Mouse (Mus musculus): ENCODE measurements at regions not wholly inside any gene's neighbourhood (a gene's known extent, or its start where the extent isn't known, plus 50 kb on each side); places are given as distances from the start of the nearest gene placed in this dataset.

- CTCF ChIA-PET = interaction anchor here in 3 of 4 experiments (0.5 to 2.9 kb wide), 10 partner anchors 10 to 606 kb away, joined by 3 to 13 read pairs (median 5); no protein-coding TSS in a partner anchor
- POLR2A ChIA-PET = interaction anchor here in 3 of 4 experiments (0.5 to 5.8 kb wide), 36 partner anchors 8 to 497 kb away, joined by 3 to 59 read pairs (median 5); partner anchors contain the start of gene Dlg1 (in 2 of the 3)
Measured at GRCm38 (mm10) chr16:31508981-31509380, 86.9 kb downstream of the Bdh1 start.

DNA sequence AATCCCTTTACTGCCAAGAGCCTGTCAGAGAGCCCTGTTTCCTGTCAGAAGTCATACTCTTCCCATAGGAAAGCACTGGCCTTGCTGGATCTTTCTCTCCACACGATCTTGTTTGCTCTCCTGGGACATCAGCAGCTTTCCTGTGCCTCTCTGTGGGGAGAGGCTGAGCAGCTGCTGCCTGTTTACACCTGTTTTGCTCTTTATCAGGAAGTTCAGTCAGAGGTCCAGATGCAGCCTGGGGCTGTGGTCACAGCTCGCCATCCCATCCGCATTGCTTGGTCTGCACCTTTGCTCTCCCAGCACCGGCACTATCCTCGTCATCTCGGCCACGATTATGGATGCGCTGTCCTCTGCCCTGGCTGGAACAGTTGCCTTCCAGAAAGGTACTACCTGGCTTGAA lies 88.0 kb downstream of the Bdh1 start:
- ChIA-PET POLR2A (interaction anchor here (0.6 to 5.1 kb wide), 7 partner anchors 12 to 434 kb away, joined by 4 to 51 read pairs (median 5); no protein-coding TSS in a partner anchor), CTCF (interaction anchor here in 2 of 4 experiments (1.5 to 2.1 kb wide), 2 partner anchors 21 to 52 kb away, joined by 3 to 6 read pairs; no protein-coding TSS in a partner anchor)

DNA sequence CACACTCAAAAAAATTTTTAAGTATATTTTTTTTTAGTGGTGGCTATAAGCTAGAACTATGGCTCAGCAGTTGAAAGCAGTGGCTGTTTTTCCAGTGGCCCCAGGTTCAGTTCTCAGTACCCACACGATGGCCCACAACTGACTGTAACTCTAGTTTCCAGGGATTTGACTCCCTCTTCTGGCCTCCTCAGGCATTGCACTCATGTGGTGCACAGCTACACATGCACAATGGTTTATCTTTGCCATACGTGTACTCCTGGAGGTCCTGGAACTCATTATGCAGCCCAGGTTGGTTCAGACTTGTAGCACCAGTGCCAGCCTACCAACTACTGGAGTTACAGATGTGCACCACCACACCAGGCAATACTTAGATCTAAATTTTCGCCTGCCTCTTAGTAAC lies 96.7 kb downstream of the Bdh1 start:
- ChIA-PET CTCF (interaction anchor here in 3 of 4 experiments (0.6 to 1.1 kb wide), 7 partner anchors 10 to 505 kb away, joined by 3 to 5 read pairs (median 3); no protein-coding TSS in a partner anchor), POLR2A (interaction anchor here in 2 of 4 experiments (1.2 to 1.4 kb wide), 2 partner anchors 10 kb away, joined by 3 to 4 read pairs; no protein-coding TSS in a partner anchor)

DNA sequence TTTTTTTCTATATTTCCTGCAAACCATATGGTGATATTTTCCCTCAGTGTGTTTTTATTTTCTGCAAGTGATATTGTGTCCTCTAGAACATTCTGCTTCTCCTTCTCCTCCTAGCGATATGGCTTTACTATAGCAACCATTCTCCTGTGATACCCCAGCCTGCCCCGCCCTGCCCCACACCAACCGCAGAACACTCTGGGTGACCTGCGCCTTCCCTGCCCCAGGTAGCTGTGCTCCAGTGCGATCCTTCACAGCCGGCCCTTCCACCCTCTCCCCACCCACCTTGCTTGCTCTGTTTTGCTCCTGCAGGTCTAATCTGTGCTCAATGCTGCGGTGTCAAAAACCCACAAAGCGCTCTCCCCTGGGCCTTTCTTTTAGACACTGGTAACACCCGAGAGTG lies 98.0 kb downstream of the Bdh1 start:
- CTCF ChIA-PET = interaction anchor here in 1 of 4 experiments (0.9 to 1.5 kb wide), 2 partner anchors 26 to 185 kb away, joined by 3 read pairs; no protein-coding TSS in a partner anchor
- POLR2A ChIA-PET = interaction anchor here in 2 of 4 experiments (1.1 to 6.5 kb wide), 4 partner anchors 11 to 26 kb away, joined by 4 to 33 read pairs (median 6); no protein-coding TSS in a partner anchor

DNA sequence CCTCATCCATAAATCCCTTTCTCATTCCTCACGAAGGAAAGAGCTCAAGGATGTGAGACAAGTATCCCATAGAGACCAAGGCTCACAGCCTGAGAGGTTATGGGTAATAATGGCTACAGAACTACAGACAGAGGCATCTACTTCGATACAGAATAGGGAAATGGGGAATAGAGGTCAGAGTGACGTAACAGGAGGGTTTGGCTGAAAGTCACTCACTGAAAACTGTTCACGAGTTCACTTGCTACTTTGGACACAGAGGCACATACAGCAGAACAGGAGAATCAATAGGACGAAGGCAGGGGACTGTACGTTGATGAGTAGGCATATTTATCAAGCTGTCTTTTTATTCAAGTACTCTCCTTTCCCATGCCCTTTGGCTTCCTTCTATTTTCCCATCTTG lies 99.7 kb downstream of the Bdh1 start:
- ChIA-PET POLR2A (interaction anchor here in 2 of 4 experiments (0.6 to 6.5 kb wide), 5 partner anchors 13 to 97 kb away, joined by 3 to 33 read pairs (median 4); no protein-coding TSS in a partner anchor), CTCF (interaction anchor here in 2 of 4 experiments (0.6 to 1.5 kb wide), 2 partner anchors 183 to 323 kb away, joined by 3 to 6 read pairs; no protein-coding TSS in a partner anchor)

DNA sequence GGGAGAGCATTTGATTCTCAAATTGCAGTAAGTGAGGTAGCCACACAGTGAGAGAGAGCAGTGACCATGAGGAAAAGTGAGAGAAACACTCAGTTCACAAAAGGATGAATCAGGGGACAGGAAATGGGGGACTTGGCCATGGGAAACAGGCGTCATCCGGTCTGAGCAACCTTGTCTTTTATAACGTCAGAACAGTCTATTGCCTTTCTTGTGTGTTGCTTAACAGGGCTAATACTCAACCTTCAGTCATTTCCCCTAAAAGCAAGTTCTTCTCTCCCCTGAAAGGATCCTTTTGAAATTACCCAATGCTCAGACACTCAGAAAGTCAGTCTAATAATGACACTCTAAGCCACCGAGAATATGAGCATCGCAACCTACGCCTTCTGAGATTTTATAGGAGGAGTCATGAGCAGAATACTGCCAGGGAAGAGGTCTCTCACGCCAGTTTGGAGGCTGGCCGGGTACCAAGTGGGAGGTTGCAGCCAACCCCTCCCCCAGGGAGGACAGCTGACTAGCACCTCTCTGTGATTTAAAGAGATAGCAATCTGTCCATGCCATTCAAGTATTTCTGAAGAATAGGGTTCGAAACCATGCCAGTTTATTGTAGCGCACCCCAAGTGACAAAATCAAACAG lies 104.7 kb downstream of the Bdh1 start:
- ChIA-PET POLR2A (no interaction called here), CTCF (no interaction called here)

DNA sequence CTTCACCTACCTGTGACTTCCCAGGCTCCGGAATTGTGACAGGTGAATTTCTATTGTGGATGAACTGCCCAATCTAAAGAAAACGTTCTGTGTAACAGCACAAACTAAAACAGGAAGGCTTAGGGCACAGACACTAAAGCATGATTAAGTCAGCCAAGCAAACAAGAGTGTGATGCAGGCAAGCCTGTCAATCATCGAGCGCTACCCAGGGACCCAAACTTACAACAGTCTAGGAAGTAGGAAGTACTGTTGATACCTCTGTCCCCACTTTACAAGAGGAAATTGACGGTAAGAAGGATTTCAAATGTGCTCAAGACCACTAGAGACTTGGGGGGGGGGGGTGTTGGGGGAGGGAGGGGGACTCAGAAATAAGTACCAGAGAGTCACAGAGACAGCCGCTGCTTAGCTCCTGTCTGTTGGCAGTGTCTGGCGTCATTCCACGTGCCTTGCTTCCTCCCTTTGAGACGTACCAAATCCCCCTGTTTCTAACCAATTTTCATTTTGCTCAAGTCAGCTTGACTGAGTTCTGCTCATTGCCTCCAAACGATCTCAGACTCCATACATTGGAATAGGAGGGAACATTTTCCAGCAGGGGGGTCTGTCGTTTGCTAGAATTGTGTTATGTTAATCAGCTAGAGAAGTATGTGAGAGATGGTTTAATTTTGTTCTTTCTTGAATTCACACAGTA lies 106.7 kb downstream of the Bdh1 start:
- CTCF ChIA-PET = interaction anchor here in 2 of 4 experiments (1.0 to 1.1 kb wide), 2 partner anchors 11 to 71 kb away, joined by 3 read pairs; no protein-coding TSS in a partner anchor
- POLR2A ChIA-PET = interaction anchor here in 2 of 4 experiments (0.5 to 1.4 kb wide), 6 partner anchors 15 to 1711 kb away, joined by 3 to 7 read pairs (median 4); no protein-coding TSS in a partner anchor

DNA sequence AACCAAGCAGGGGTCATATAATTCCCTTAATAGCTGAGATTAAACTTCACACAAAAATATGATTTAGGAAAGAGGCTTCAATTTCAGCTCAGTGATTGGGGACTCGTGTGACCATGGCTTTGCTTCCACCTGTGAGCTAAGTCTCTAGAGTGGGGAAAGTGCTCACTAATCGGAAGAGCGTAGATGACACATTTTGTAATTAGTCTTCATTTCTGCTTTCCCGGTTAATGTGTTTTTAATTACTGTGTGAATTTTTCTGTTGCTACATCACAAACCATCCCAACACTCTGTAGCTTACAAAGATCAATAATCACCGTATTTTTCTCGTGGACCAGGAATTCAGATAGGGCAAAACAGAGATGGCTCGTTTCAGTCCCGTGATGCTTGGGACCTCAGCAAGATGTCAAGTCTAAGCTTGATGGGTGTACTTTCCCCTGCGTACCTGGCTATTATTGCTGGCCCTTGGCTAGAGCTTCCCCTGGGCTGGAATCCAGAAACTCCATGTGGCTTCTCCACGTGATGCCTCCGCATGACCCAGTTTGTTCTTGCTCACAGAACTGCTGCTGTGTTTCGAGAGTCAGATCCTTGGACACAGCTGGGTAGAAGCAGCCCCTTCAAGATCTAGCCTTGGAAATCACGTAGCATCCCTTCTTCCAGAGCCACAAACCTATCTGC lies 107.3 kb downstream of the Bdh1 start:
- ChIA-PET CTCF (interaction anchor here in 2 of 4 experiments (1.0 to 1.1 kb wide), 2 partner anchors 10 to 71 kb away, joined by 3 read pairs; no protein-coding TSS in a partner anchor), POLR2A (interaction anchor here in 2 of 4 experiments (0.5 to 1.4 kb wide), 5 partner anchors 15 to 1712 kb away, joined by 3 to 7 read pairs (median 3); no protein-coding TSS in a partner anchor)

- POLR2A ChIA-PET = interaction anchor here in 2 of 4 experiments (1.1 to 1.4 kb wide), 2 partner anchors 23 to 134 kb away, joined by 3 to 5 read pairs; no protein-coding TSS in a partner anchor
- CTCF ChIA-PET = interaction anchor here in 1 of 4 experiments (1.0 kb wide), 1 partner anchor 10 kb away, joined by 3 read pairs; no protein-coding TSS in a partner anchor
Measured at GRCm38 (mm10) chr16:31530090-31530489, 108.0 kb downstream of the Bdh1 start.

DNA sequence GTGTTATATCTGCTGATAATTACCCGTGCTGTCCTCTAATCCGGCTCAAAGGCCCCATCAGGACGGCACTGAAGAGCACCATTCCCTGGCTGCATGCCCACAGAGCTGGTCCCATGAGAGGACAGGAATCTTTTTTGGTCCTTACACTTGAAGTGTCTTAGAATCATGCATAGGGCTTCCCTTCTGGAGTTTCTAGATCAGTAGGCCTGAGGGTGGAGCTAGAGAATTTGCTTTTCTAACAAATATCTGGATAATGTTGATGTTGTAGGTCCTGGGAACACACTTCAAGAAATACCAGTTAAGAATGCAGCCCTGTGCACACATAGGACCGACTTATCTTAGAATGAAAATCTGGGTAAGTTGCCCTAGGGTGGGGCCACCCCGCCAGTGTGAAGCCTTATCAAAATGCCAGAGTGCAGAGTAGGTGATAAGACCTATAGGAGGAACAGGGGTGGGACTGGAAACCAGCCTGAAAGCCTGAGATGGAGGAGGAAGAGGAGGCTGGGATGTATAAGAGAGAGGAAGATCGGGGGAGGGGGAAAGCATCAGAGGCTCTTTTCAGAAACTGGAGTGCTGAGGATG lies 111.2 kb downstream of the Bdh1 start:
- CTCF ChIA-PET = no interaction called here
- POLR2A ChIA-PET = no interaction called here

- ChIA-PET CTCF (no interaction called here), POLR2A (interaction anchor here in 2 of 4 experiments (0.6 to 1.3 kb wide), 3 partner anchors 10 to 96 kb away, joined by 3 to 6 read pairs (median 4); no protein-coding TSS in a partner anchor)
Measured at GRCm38 (mm10) chr16:31534923-31535523, 112.9 kb downstream of the Bdh1 start.

DNA sequence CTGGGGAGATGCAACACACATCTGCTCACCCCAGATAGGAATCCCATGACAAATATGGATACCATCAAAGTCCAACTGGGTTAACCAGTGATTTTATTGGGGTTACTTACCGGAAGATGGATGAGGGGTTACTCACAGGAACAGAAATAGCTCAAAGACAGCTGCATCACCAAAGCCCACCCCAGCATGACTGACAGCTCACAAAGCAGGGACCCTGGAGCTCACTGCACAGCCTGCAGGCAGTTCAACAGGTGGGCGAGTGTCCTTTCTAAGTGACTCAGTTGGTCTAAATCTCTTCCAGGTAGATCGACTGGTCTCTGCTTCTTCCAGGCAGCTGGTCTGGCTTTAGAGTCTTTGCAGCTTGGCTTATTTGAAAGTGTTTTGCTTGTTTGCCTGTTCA lies 114.2 kb downstream of the Bdh1 start:
- CTCF ChIA-PET = interaction anchor here in 1 of 4 experiments (0.6 kb wide), 1 partner anchor 83 kb away, joined by 3 read pairs; no protein-coding TSS in a partner anchor
- POLR2A ChIA-PET = interaction anchor here in 1 of 4 experiments (0.6 to 1.4 kb wide), 2 partner anchors 10 to 237 kb away, joined by 3 read pairs; no protein-coding TSS in a partner anchor

DNA sequence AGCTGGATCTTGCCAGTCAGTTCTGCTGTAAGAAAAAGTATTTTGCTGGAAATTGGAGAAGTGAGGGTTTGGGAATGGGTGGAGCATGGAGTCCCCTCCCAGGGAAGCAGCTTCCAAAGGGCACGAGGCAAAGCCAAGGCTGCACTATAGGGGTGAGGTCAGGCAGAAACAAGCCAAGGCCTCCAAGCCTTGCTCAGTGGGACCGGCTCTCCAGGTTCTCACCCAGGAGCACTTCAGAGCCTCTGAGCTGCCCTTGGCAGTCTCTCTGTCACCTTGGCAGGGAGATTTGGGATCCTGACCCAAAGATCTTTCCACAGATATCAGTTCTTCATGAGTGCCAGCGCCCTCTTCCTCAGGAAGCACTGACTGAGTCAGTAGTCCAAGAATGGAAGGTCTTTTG lies 116.5 kb downstream of the Bdh1 start:
- ChIA-PET POLR2A (no interaction called here), CTCF (interaction anchor here in 1 of 4 experiments (0.7 kb wide), 1 partner anchor 103 kb away, joined by 3 read pairs; no protein-coding TSS in a partner anchor)

DNA sequence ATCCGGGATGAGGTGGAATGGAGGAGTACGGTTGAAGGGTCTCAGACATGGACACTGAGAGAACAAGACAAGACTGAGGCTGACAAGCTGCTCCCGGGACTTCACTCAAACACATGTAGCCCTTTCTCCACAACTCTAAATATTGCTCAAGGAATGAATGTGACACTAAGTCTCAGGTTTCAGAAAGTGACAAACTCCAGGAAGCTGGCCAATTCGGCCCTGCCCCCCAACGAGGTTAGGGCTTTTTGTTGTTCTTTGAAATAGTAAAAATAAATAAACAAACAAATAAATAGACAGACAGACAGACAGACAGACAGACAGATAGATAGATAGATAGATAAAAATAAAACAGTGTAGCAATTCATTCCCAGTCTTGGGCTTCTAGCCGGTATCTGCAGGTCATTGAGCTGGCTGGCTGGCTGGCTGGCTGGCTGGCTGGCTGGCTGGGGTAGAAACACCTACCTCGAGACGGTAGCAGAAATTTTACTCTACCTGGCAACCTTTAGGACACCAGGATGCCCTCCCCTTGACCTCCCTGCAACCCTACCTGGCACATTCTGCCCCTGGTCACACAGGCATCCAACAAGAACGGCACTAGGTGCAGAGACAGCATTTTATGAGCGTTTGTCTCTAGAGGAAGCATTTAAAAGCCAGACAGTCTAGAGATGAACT lies 119.6 kb upstream of the Dlg1 start:
- POLR2A ChIA-PET = no interaction called here
- CTCF ChIA-PET = no interaction called here

DNA sequence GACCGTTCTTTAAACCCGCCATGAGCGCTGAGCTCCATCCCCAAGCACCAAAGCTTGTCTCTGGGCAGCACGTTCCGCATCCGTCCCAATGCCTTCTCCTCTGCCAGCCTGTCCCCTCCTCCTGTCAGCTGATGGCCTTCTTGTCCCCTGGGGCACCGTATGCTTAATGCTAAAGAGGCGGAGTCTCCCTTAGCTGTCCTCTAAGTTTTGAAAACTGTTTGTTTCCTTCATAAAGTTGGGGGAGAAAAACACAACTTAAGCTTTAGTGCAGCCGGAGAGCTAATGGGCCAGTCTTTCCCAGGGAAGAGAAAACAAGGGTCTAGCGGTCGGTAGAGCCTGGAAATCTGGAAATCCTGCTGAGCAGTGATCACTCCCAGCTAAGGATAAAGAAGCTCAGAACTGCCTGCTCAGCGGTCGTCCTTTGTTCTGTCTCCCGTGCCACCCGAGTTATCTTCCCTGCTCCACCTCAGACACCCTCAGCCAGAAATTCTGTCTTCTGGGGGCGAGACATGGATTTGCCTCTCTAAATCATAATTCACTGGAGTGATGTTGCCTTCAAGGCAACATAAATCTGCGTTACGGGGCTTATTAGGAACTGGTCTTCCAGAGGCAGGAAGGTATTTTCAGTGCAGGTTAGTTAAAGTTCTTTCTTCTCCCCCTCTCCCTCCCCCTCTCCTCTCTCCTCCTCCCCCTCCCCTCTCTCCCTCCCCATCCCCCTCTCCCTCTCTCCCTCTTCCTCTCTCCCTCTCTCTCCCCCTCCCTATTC lies 117.0 kb upstream of the Dlg1 start:
- POLR2A ChIA-PET = interaction anchor here (0.6 to 3.5 kb wide), 18 partner anchors 9 to 702 kb away, joined by 3 to 19 read pairs (median 4); partner anchors contain the start of genes Dlg1 (in 3 of the 4) and Senp5 (in 1 of the 4)
- CTCF ChIA-PET = interaction anchor here in 2 of 4 experiments (0.7 to 1.1 kb wide), 3 partner anchors 43 to 88 kb away, joined by 3 to 4 read pairs (median 3); no protein-coding TSS in a partner anchor

DNA sequence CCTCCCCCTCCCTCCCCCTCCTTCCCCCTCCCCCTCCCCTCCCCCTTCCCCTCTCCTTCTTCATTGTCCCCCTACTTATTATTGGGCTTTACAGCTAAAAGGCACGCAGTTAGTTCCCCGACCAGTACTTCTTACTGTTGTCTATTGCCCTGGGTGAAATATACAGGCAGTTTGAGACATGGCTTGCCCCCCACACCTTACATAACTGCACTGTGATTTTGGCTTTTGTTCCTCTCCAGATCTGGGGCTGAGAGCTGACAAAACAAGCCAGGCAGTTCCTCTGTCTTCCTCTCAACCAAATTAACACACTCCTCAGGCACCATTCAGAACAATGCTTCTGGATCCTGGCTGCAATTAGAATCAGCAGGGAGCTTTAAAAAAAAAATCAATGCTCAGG lies 116.4 kb upstream of the Dlg1 start:
- POLR2A ChIA-PET = interaction anchor here (0.6 to 3.5 kb wide), 8 partner anchors 11 to 394 kb away, joined by 3 to 19 read pairs (median 4); partner anchors contain the start of gene Dlg1 (in 1 of the 4)
- CTCF ChIA-PET = interaction anchor here in 1 of 4 experiments (0.7 to 1.1 kb wide), 2 partner anchors 43 to 89 kb away, joined by 3 to 4 read pairs; no protein-coding TSS in a partner anchor

Measured in embryonic stem cell, embryonic (primary cell).